Mouse (Mus musculus): Measurements from ENCODE around the gene Ntn4. TPM values are rescaled to one million over a fixed set of nuclear protein-coding genes. Genes with fewer than 3 reads are reported as not detected.

Gene Ntn4
- total RNA-seq, 2 experiments from 2014 or later, result 10.0 to 18.0 TPM

- no peak for ATAC-seq (replicated peaks; ENCODE audit: low FRiP score, poor library complexity, severe bottlenecking)
Observed at GRCm38 (mm10) chr10:93767245-93767644, 126.8 kb downstream of the Ntn4 start.

GRCm38 (mm10) chr10:93768222-93768621, 127.7 kb downstream of the Ntn4 start:
- ATAC-seq (replicated peaks; ENCODE audit: low FRiP score, poor library complexity, severe bottlenecking), result no peak

GRCm38 (mm10) chr10:93771931-93772465, 131.5 kb downstream of the Ntn4 start:
- ATAC-seq (replicated peaks; ENCODE audit: low FRiP score, poor library complexity, severe bottlenecking), result no peak

GRCm38 (mm10) chr10:93772492-93772891, 132.0 kb downstream of the Ntn4 start:
- ATAC-seq (replicated peaks; ENCODE audit: low FRiP score, poor library complexity, severe bottlenecking), result no peak

GRCm38 (mm10) chr10:93776731-93777151, 136.3 kb downstream of the Ntn4 start:
- ATAC-seq (replicated peaks; ENCODE audit: low FRiP score, poor library complexity, severe bottlenecking), result no peak

- peak; percentile 39; the same call in 1 of the 2 replicates for ATAC-seq (replicated peaks; ENCODE audit: low FRiP score, poor library complexity, severe bottlenecking)
Observed at GRCm38 (mm10) chr10:93777372-93777771, 136.9 kb downstream of the Ntn4 start.

- ATAC-seq (replicated peaks; ENCODE audit: low FRiP score, poor library complexity, severe bottlenecking), result no peak
Observed at GRCm38 (mm10) chr10:93783216-93784013, 142.9 kb downstream of the Ntn4 start.

Other genes starting within 250 kb of the Ntn4 start
- gene Lta4h, start 187.3 kb upstream of the Ntn4 start, total RNA-seq (2015; ENCODE audit: low replicate concordance), result 142 and 159 TPM in 2 replicates
- gene Lta4h, start 187.3 kb upstream of the Ntn4 start, total RNA-seq (2017; ENCODE audit: low replicate concordance), result 74.7 and 82.2 TPM in 2 replicates
- 2.2 TPM in 1 of 2 replicates, not detected in the other for gene Hal, start 151.9 kb upstream of the Ntn4 start, total RNA-seq (2015; ENCODE audit: low replicate concordance)
- gene Hal, start 151.9 kb upstream of the Ntn4 start, total RNA-seq (2017; ENCODE audit: low replicate concordance), result 1.4 TPM in 1 of 2 replicates, not detected in the other
- gene Amdhd1, start 100.6 kb upstream of the Ntn4 start, total RNA-seq (2015; ENCODE audit: low replicate concordance), result 0.42 TPM in 1 of 2 replicates, not detected in the other
- gene Amdhd1, start 100.6 kb upstream of the Ntn4 start, total RNA-seq (2017; ENCODE audit: low replicate concordance), result not detected in 2 replicates
- gene Ccdc38, start 100.0 kb upstream of the Ntn4 start, total RNA-seq (2015; ENCODE audit: low replicate concordance), result not detected in 2 replicates
- 0.26 TPM in 1 of 2 replicates, not detected in the other for gene Ccdc38, start 100.0 kb upstream of the Ntn4 start, total RNA-seq (2017; ENCODE audit: low replicate concordance)
- 62.5 and 62.7 TPM in 2 replicates for gene Snrpf, start 51.0 kb upstream of the Ntn4 start, total RNA-seq (2015; ENCODE audit: low replicate concordance)
- 59.3 and 83.2 TPM in 2 replicates for gene Snrpf, start 51.0 kb upstream of the Ntn4 start, total RNA-seq (2017; ENCODE audit: low replicate concordance)
- not detected in 2 replicates for gene Usp44, start 190.9 kb downstream of the Ntn4 start, total RNA-seq (2015; ENCODE audit: low replicate concordance)
- not detected in 2 replicates for gene Usp44, start 190.9 kb downstream of the Ntn4 start, total RNA-seq (2017; ENCODE audit: low replicate concordance)

All from erythroid progenitor cell, adult 5-6 weeks (primary cell).